Mouse (Mus musculus) kidney, adult 2 months (tissue): ENCODE measurements at regions not wholly inside any gene's neighbourhood (a gene's known extent, or its start where the extent isn't known, plus 50 kb on each side); places are given as distances from the start of the nearest gene placed in this dataset.

ENCODE experiments used
- CTCF ChIP-seq: fragments of 200-500 bp; conservative IDR thresholded peaks from 2 replicates; pipeline ENCODE4 v1.5.1; 2011; ENCODE audit warnings: low read depth, mild to moderate bottlenecking, control low read depth, low read length, moderate library complexity, mixed read lengths; ENCODE audit not compliant: insufficient read depth, insufficient read length
- POLR2A ChIP-seq: fragments of 200-500 bp; IDR thresholded peaks from one replicate; pipeline ENCODE4 v1.6.1; 2011; ENCODE audit warnings: low read depth, low read length, control low read depth

- no peak for TF ChIP-seq CTCF
- no peak for TF ChIP-seq POLR2A
Measured at GRCm38 (mm10) chr9:13999358-13999757, 171.8 kb downstream of the Fam76b start.
